In genomic region chr13:114304684-114305083, GRCm38 (mm10) we compare ENCODE assay signal across 14 mouse cellular contexts.
"Had no signal": no experiment of that assay in that cellular context is flagged by ENCODE, and none has a peak within 500 bp of the region (broad histone marks: within the 10 kb centered on the region; RNA-seq: fewer than 3 reads in every experiment).

No protein-coding gene starts in this region.

- H3K27me3 ChIP-seq: kidney, embryonic 15.5 days; liver, embryonic 15.5 days; midbrain, embryonic 13.5 days; neural tube, embryonic 13.5 days; stomach, embryonic 15.5 days had no signal

- H3K27ac ChIP-seq: kidney, embryonic 15.5 days; left cerebral cortex, adult 2 months; limb, embryonic 10.5 days; liver, embryonic 15.5 days; midbrain, embryonic 13.5 days; neural tube, embryonic 13.5 days; stomach, embryonic 15.5 days had no signal

- H3K36me3 ChIP-seq: liver, embryonic 15.5 days; stomach, embryonic 15.5 days had no signal

- DNase-seq: kidney, adult 2 months; kidney, postnatal 25 days; lung, adult 2 months; lung, postnatal 36 days; right cerebral cortex, postnatal 4 days; spleen, adult 18-20 months; thymus, postnatal 36 days had no signal

- H3K4me1 ChIP-seq: kidney, embryonic 15.5 days; limb, embryonic 10.5 days; liver, embryonic 15.5 days; midbrain, embryonic 13.5 days; neural tube, embryonic 13.5 days; stomach, embryonic 15.5 days had no signal

- H3K4me3 ChIP-seq: kidney, embryonic 15.5 days; left cerebral cortex, adult 2 months; limb, embryonic 10.5 days; liver, embryonic 15.5 days; midbrain, embryonic 13.5 days; neural tube, embryonic 13.5 days; stomach, embryonic 15.5 days had no signal

- H3K9ac ChIP-seq: kidney, embryonic 15.5 days; liver, embryonic 15.5 days; midbrain, embryonic 13.5 days; neural tube, embryonic 13.5 days; stomach, embryonic 15.5 days had no signal

- H3K9me3 ChIP-seq: kidney, embryonic 15.5 days; limb, embryonic 10.5 days; liver, embryonic 15.5 days; midbrain, embryonic 13.5 days; neural tube, embryonic 13.5 days; stomach, embryonic 15.5 days had no signal
